Mouse (Mus musculus) megakaryocyte progenitor cell, adult 5-6 weeks (primary cell): ENCODE results near the gene Map3k20. TPM values are rescaled to one million over a fixed set of nuclear protein-coding genes. Genes with fewer than 3 reads are reported as not detected.
A peak's percentile ranks its signal among the peaks of the same experiment; 100 is the strongest.

ENCODE experiments used
- ATAC-seq: replicated peaks from 2 replicates; pipeline ENCODE4 v1.8.0; 2016; ENCODE audit warnings: mild to moderate bottlenecking, moderate TSS enrichment, inconsistent platforms; ENCODE audit not compliant: poor library complexity
- total RNA-seq, 2 experiments: library from RNA; stranded (forward) in 1 of 2; stranded (reverse) in 1 of 2; fragments of 157-497, 149-512 nt in 1 of 2; fragments of 200-1000 nt in 1 of 2; gene quantifications; 2 replicates each; pipeline versions ENCODE4 v1.2.3 to v1.2.4; 2015 to 2017

The Map3k20 gene
- total RNA-seq, 2 experiments from 2014 or later = 57.9 to 76.0 TPM

- no peak for ATAC-seq
Measured at GRCm38 (mm10) chr2:72372136-72372535, 86.7 kb downstream of the Map3k20 start.

GRCm38 (mm10) chr2:72374076-72374475 is 88.6 kb downstream of the Map3k20 start:
- ATAC-seq = no peak

GRCm38 (mm10) chr2:72375877-72376276 is 90.4 kb downstream of the Map3k20 start:
- no peak for ATAC-seq

GRCm38 (mm10) chr2:72376946-72377345 is 91.5 kb downstream of the Map3k20 start:
- ATAC-seq = no peak

- ATAC-seq = peak; percentile 68
Measured at GRCm38 (mm10) chr2:72379425-72379824, 94.0 kb downstream of the Map3k20 start.

- ATAC-seq = no peak
Measured at GRCm38 (mm10) chr2:72382662-72383061, 97.2 kb downstream of the Map3k20 start.

- ATAC-seq = no peak
Measured at GRCm38 (mm10) chr2:72383321-72383720, 97.9 kb downstream of the Map3k20 start.

- ATAC-seq = no peak
Measured at GRCm38 (mm10) chr2:72389411-72389810, 104.0 kb downstream of the Map3k20 start.

GRCm38 (mm10) chr2:72389942-72390341 is 104.5 kb downstream of the Map3k20 start:
- peak; percentile 98 for ATAC-seq

- no peak for ATAC-seq
Measured at GRCm38 (mm10) chr2:72390474-72390873, 105.0 kb downstream of the Map3k20 start.

GRCm38 (mm10) chr2:72391024-72391423 is 105.6 kb downstream of the Map3k20 start:
- ATAC-seq = no peak

GRCm38 (mm10) chr2:72391721-72392120 is 106.3 kb downstream of the Map3k20 start:
- ATAC-seq = no peak

GRCm38 (mm10) chr2:72392316-72392715 is 106.9 kb downstream of the Map3k20 start:
- no peak for ATAC-seq

GRCm38 (mm10) chr2:72396934-72397333 is 111.5 kb downstream of the Map3k20 start:
- no peak for ATAC-seq

- ATAC-seq = peak; percentile 99
Measured at GRCm38 (mm10) chr2:72398227-72398626, 112.8 kb downstream of the Map3k20 start.

GRCm38 (mm10) chr2:72399469-72400195 is 114.2 kb downstream of the Map3k20 start:
- ATAC-seq = no peak

- ATAC-seq = no peak
Measured at GRCm38 (mm10) chr2:72401290-72401689, 115.9 kb downstream of the Map3k20 start.

- no peak for ATAC-seq
Measured at GRCm38 (mm10) chr2:72405621-72406555, 120.5 kb downstream of the Map3k20 start.

GRCm38 (mm10) chr2:72406701-72407100 is 121.3 kb downstream of the Map3k20 start:
- 0 out of 2 replicates have a peak, but pooled peaks have one; percentile 20 for ATAC-seq

- no peak for ATAC-seq
Measured at GRCm38 (mm10) chr2:72407341-72408092, 122.1 kb downstream of the Map3k20 start.

- ATAC-seq = peak; percentile 88
Measured at GRCm38 (mm10) chr2:72409968-72410367, 124.5 kb downstream of the Map3k20 start.
